Mouse (Mus musculus) ES-E14 (cell line): Measurements from ENCODE around the gene Lztfl1. TPM values are rescaled to one million over a fixed set of nuclear protein-coding genes. Genes with fewer than 3 reads are reported as not detected.
"Not testable (repeated sequence)": the region's sequence is repeated elsewhere in the genome, so short reads cannot be mapped to it uniquely, and the experiment has no call there.

Source experiments
- DNase-seq: peaks from one replicate; pipeline ENCODE4 v3.0.0-alpha.2; 2013; ENCODE audit warnings: low read depth, low spot score
- H3K27ac ChIP-seq: 2 replicates; pipeline ENCODE4 v1.5.1; 2012; ENCODE audit warnings: low read depth, mild to moderate bottlenecking, low read length, moderate library complexity, mixed read lengths; ENCODE audit not compliant: poor library complexity, insufficient read depth, severe bottlenecking
- H3K36me3 ChIP-seq: 2 replicates; pipeline ENCODE4 v1.6.1; 2012; ENCODE audit warnings: mild to moderate bottlenecking, low read length, moderate library complexity, mixed read lengths; ENCODE audit not compliant: control insufficient read depth, poor library complexity, insufficient read depth, severe bottlenecking
- H3K4me1 ChIP-seq, 2 experiments: fragments of 150-350 bp in 1 of 2; sonication (generic) in 1 of 2; 2 replicates each; pipeline ENCODE4 v1.6.1; 2012; ENCODE audit warnings: low read length in 2 of 2, mild to moderate bottlenecking in 1 of 2, mixed read lengths in 1 of 2; ENCODE audit not compliant: control insufficient read depth in 2 of 2, insufficient read depth in 2 of 2, poor library complexity in 1 of 2
- H3K4me3 ChIP-seq, 2 experiments: fragments of 150-350 bp in 1 of 2; sonication (generic) in 1 of 2; 2 replicates each; pipeline ENCODE4 v1.5.1; 2012; ENCODE audit warnings: low read length in 2 of 2, low read depth in 1 of 2, mild to moderate bottlenecking in 1 of 2, mixed read lengths in 1 of 2; ENCODE audit not compliant: insufficient read depth in 1 of 2, poor library complexity in 1 of 2, severe bottlenecking in 1 of 2
- H3K9ac ChIP-seq: 2 replicates; pipeline ENCODE4 v1.6.1; 2012; ENCODE audit warnings: low read depth, mild to moderate bottlenecking, low read length, mixed read lengths; ENCODE audit not compliant: poor library complexity, insufficient read depth, severe bottlenecking
- H3K9me3 ChIP-seq: fragments of 150-350 bp; sonication (generic); 2 replicates; pipeline ENCODE4 v1.6.1; 2012; ENCODE audit warnings: low read depth, mild to moderate bottlenecking, low read length; ENCODE audit not compliant: control insufficient read depth, insufficient read depth
- CHD2 ChIP-seq: IDR thresholded peaks from 2 replicates; pipeline ENCODE4 v1.6.1; 2014; ENCODE audit warnings: mild to moderate bottlenecking, low read depth, low read length, inconsistent platforms
- HCFC1 ChIP-seq: IDR thresholded peaks from 2 replicates; pipeline ENCODE4 v1.6.1; 2012; ENCODE audit warnings: low read length, inconsistent platforms, borderline replicate concordance; ENCODE audit not compliant: insufficient read depth
- MAFK ChIP-seq: IDR thresholded peaks from 2 replicates; pipeline ENCODE4 v1.6.1; 2014; ENCODE audit warnings: mild to moderate bottlenecking, low read depth, low read length, inconsistent platforms; ENCODE audit not compliant: insufficient read depth
- ZC3H11A ChIP-seq: IDR thresholded peaks from 2 replicates; pipeline ENCODE4 v1.6.1; 2012; ENCODE audit warnings: low read depth, mild to moderate bottlenecking, inconsistent platforms, low read length, borderline replicate concordance
- ZNF384 ChIP-seq: IDR thresholded peaks from 2 replicates; pipeline ENCODE4 v1.6.1; 2012; ENCODE audit warnings: low read depth, low read length, inconsistent platforms
- in situ Hi-C, 2 experiments: fragments of 600-800 bp; cut with MboI; formaldehyde crosslinking; loops; one replicate each; pipeline ENCODE4 v1.15.1; 2025; ENCODE audit warnings: low sequenced_read_pairs in 2 of 2, inconsistent platforms in 1 of 2; ENCODE audit not compliant: unreplicated experiment in 2 of 2
- total RNA-seq: library from RNA; depleted of rRNA; stranded (reverse); fragments of 300-350 nt; gene quantifications from 2 replicates; pipeline ENCODE4 v1.2.3, GENCODE M21; 2012

The Lztfl1 gene
- total RNA-seq, 1 experiment: 19.8 TPM

- no peak overlapping the region for H3K4me3 ChIP-seq
- H3K4me1 ChIP-seq: no peaks in the 10 kb centered on the region
- no peak overlapping the region for H3K27ac ChIP-seq
- H3K36me3 ChIP-seq: no peaks in the 10 kb centered on the region
- H3K9ac ChIP-seq: no peak overlapping the region
- DNase-seq: no peak
- no peaks in the 10 kb centered on the region for H3K9me3 ChIP-seq
- in situ Hi-C loops: no loop called here
- TF ChIP-seq HCFC1: no peak
- no peak for TF ChIP-seq MAFK
- TF ChIP-seq CHD2: no peak
- no peak for TF ChIP-seq ZC3H11A
- no peak for TF ChIP-seq ZNF384
Observed at GRCm38 (mm10) chr9:123758645-123759044, 41.1 kb upstream of the Lztfl1 start.

DNA sequence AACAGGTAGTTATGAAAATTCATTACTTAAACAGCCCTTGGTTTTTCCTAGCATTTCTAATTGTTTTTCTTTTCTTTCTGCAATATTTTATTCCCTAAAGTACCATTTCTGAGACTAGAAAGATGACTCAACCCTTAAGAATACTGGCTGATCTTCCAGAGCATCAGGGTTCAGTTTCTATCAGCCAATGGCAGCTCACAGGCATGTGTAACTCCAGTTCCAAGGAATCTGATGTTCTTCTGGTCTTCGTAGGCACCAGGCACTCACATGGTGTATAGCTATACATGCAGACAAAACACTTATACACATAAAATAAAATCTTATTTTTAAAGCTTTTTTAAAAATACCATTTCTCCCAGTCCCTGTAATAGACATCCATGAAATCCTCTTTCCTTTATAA lies 40.7 kb upstream of the Lztfl1 start:
- Histone ChIP-seq H3K27ac (no peak overlapping the region), H3K9me3 (no peaks in the 10 kb centered on the region), H3K36me3 (no peaks in the 10 kb centered on the region), H3K4me1 (no peaks in the 10 kb centered on the region), H3K9ac (no peak overlapping the region), H3K4me3 (no peak overlapping the region)
- TF ChIP-seq HCFC1 (no peak), ZNF384 (no peak), ZC3H11A (no peak), MAFK (no peak), CHD2 (no peak)
- DNase-seq: no peak
- in situ Hi-C loops: no loop called here

DNA sequence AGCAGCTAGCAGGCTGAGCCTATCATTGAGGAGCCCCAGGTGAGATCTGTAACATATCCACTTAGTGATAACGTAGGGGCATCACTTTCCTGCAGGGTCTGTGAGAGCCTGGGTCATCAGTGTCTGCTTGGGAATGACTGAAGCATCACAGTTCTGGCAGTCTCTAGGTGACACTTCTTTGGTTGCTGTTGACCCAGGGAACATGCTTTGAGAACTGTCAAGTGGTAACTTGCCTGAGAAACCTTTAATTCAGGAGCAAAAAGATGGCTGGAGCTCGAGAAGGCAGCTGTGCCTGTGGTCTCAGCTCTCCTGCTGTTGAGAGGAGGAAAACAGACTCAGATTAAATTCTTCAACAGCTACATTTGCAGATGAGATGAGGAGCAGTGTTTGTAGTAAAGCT lies 39.8 kb upstream of the Lztfl1 start:
- Histone ChIP-seq H3K4me3 (no peak overlapping the region), H3K9ac (no peak overlapping the region), H3K36me3 (no peaks in the 10 kb centered on the region), H3K9me3 (no peaks in the 10 kb centered on the region), H3K27ac (no peak overlapping the region), H3K4me1 (no peaks in the 10 kb centered on the region)
- in situ Hi-C loops: no loop called here
- no peak for DNase-seq
- TF ChIP-seq ZNF384 (no peak), MAFK (no peak), CHD2 (no peak), HCFC1 (no peak), ZC3H11A (no peak)

DNA sequence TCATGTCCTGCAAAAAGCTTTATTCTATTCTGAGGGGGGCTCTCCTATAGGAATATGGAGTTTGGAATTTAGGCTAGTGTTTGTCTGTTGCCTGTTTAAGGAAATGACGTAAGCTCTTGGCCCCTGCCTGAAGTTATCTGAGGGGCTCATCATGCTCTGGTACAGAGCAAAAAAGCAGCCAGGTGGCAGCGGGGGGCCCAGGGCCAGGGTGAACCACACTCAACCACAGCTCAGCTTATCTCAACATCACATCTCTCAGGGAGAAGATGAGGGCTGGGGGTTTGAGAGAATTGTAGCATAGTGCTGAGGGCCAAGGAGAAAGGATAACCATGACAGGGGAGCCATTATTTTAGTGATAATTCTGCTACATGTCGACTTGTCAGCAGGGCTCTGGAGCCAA lies 39.3 kb upstream of the Lztfl1 start:
- Histone ChIP-seq H3K4me3 (no peak overlapping the region), H3K9me3 (no peaks in the 10 kb centered on the region), H3K27ac (no peak overlapping the region), H3K36me3 (no peaks in the 10 kb centered on the region), H3K4me1 (no peaks in the 10 kb centered on the region), H3K9ac (no peak overlapping the region)
- no peak for TF ChIP-seq ZNF384
- no peak for TF ChIP-seq ZC3H11A
- no peak for TF ChIP-seq MAFK
- no peak for TF ChIP-seq HCFC1
- no peak for TF ChIP-seq CHD2
- in situ Hi-C loops: no loop called here
- DNase-seq: no peak

DNA sequence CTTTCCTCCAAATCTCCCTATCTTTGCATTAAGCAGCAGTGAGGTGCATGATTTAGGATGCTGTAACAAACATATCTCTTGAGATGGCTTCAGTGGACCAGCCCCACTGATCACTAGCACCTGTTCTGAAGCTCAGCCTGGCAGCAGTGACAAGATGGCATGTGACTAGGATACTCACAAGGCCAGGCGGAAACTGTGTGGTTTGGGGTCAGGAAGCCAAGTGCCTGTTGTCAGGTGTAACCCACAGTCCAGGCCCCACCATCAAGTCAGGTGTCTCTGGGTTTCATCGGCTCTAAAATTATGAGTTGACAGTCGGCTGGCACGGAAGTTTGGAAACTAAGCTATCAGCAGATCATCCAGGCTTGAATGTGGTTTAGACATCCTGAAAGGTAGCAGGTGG lies 36.8 kb upstream of the Lztfl1 start:
- H3K9me3 ChIP-seq: no peaks in the 10 kb centered on the region
- no peaks in the 10 kb centered on the region for H3K4me1 ChIP-seq
- H3K36me3 ChIP-seq: no peaks in the 10 kb centered on the region
- H3K27ac ChIP-seq: no peak overlapping the region
- no peak for DNase-seq
- H3K9ac ChIP-seq: no peak overlapping the region
- in situ Hi-C loops: no loop called here
- TF ChIP-seq CHD2: no peak
- no peak for TF ChIP-seq MAFK
- no peak for TF ChIP-seq ZC3H11A
- no peak for TF ChIP-seq ZNF384
- no peak overlapping the region for H3K4me3 ChIP-seq

DNA sequence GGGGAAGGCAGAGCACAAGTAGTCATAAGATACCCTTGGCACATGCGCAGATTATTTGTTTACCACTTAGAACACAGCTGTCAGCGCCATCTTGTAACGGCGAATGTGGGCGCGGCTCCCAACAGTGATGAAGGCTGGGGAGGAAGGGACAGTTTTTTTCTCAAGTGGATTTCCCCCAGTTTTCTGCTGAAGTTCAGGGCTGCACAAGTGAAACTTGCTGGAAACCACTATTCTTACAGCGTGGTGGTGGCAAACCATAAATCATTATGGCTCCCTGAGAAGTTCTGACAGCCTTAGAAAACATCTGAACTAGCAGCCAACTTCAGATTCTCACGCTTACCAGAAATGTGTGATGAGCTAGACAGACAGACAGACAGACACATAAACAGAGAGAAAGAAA lies 32.2 kb upstream of the Lztfl1 start:
- DNase-seq, in situ Hi-C loops, H3K4me1 ChIP-seq, H3K9me3 ChIP-seq, H3K9ac ChIP-seq, H3K4me3 ChIP-seq, H3K36me3 ChIP-seq, H3K27ac ChIP-seq: not testable (repeated sequence)
